Mouse (Mus musculus) fat pad, adult 2 months (tissue): ENCODE results near the gene Rimbp2.
A peak's percentile ranks its signal among the peaks of the same experiment; 100 is the strongest.

ENCODE experiments used
- DNase-seq: peaks from one replicate; pipeline ENCODE4 v3.0.0-alpha.2; 2011; ENCODE audit warnings: low read depth, low spot score; ENCODE audit errors: extremely low read depth

Gene Rimbp2

GRCm38 (mm10) chr5:128935359-128935899, 17.9 kb downstream of the Rimbp2 start:
- DNase-seq, result no peak

GRCm38 (mm10) chr5:128932776-128933175, 20.5 kb downstream of the Rimbp2 start:
- DNase-seq, result no peak

- DNase-seq, result no peak
Observed at GRCm38 (mm10) chr5:128925073-128925472, 28.2 kb downstream of the Rimbp2 start.

- DNase-seq, result no peak
Observed at GRCm38 (mm10) chr5:128920112-128920511, 33.2 kb downstream of the Rimbp2 start.

- no peak for DNase-seq
Observed at GRCm38 (mm10) chr5:128917116-128917959, 35.9 kb downstream of the Rimbp2 start.

GRCm38 (mm10) chr5:128913820-128914219, 39.5 kb downstream of the Rimbp2 start:
- DNase-seq, result no peak

- DNase-seq, result no peak
Observed at GRCm38 (mm10) chr5:128912374-128912773, 40.9 kb downstream of the Rimbp2 start.

- no peak for DNase-seq
Observed at GRCm38 (mm10) chr5:128911593-128911992, 41.7 kb downstream of the Rimbp2 start.

GRCm38 (mm10) chr5:128904113-128904512, 49.2 kb downstream of the Rimbp2 start:
- no peak for DNase-seq

GRCm38 (mm10) chr5:128903120-128903519, 50.2 kb downstream of the Rimbp2 start:
- no peak for DNase-seq

GRCm38 (mm10) chr5:128899971-128900370, 53.3 kb downstream of the Rimbp2 start:
- no peak for DNase-seq

GRCm38 (mm10) chr5:128894921-128895320, 58.4 kb downstream of the Rimbp2 start:
- DNase-seq, result no peak

- DNase-seq, result no peak
Observed at GRCm38 (mm10) chr5:128887546-128887945, 65.7 kb downstream of the Rimbp2 start.

GRCm38 (mm10) chr5:128884320-128884719, 69.0 kb downstream of the Rimbp2 start:
- DNase-seq, result no peak

GRCm38 (mm10) chr5:128879092-128879491, 74.2 kb downstream of the Rimbp2 start:
- no peak for DNase-seq

GRCm38 (mm10) chr5:128877425-128878035, 75.8 kb downstream of the Rimbp2 start:
- DNase-seq, result peak; percentile 28

- no peak for DNase-seq
Observed at GRCm38 (mm10) chr5:128871706-128872105, 81.6 kb downstream of the Rimbp2 start.

GRCm38 (mm10) chr5:128866811-128867210, 86.5 kb downstream of the Rimbp2 start:
- no peak for DNase-seq

- no peak for DNase-seq
Observed at GRCm38 (mm10) chr5:128866291-128866690, 87.0 kb downstream of the Rimbp2 start.

GRCm38 (mm10) chr5:128863497-128863896, 89.8 kb downstream of the Rimbp2 start:
- DNase-seq, result no peak

GRCm38 (mm10) chr5:128860907-128861306, 92.4 kb downstream of the Rimbp2 start:
- DNase-seq, result no peak

GRCm38 (mm10) chr5:128852791-128853190, 100.5 kb downstream of the Rimbp2 start:
- no peak for DNase-seq
